Mouse (Mus musculus) Patski (cell line): ENCODE data around the gene Evl. TPM values are rescaled to one million over a fixed set of nuclear protein-coding genes. Genes with fewer than 3 reads are reported as not detected.

ENCODE experiments used
- ATAC-seq: fragments of 100-300 bp; one replicate; pipeline ENCODE4 v1.8.0; 2021
- CTCF ChIA-PET: fragments of 350-600 bp; sonication (Branson Sonifier 250); formaldehyde crosslinking; loops from one replicate; lab custom pipeline; 2022; ENCODE audit warnings: inconsistent platforms; lab: Charles Lee
- POLR2A ChIA-PET: fragments of 350-600 bp; sonication (Branson Sonifier 250); formaldehyde crosslinking; loops from one replicate; lab custom pipeline; 2022; ENCODE audit warnings: antibody characterized with exemption, inconsistent platforms; lab: Charles Lee
- DNase-seq: peaks from one replicate; pipeline ENCODE4 v3.0.0-alpha.2; 2011; ENCODE audit warnings: low read depth, low spot score
- H3K27me3 ChIP-seq: fragments of 371-371 bp; one replicate; pipeline ENCODE4 v1.5.1; 2021
- CTCF ChIP-seq: fragments of 100-300 bp; IDR thresholded peaks from one replicate; pipeline ENCODE4 v1.5.1; 2021
- in situ Hi-C: fragments of 300-500 bp; cut with MboI; formaldehyde crosslinking; loops from 3 replicates; pipeline ENCODE4 v1.11.1; 2018; ENCODE audit warnings: low pct_unique_long_range_greater_than_20kb, mixed read lengths
- polyA plus RNA-seq: library from polyadenylated mRNA; unstranded; gene quantifications from one replicate; pipeline ENCODE4 v1.2.3, GENCODE M21; 2021

The Evl gene
- polyA plus RNA-seq, 1 experiment from 2014 or later: 109 TPM

GRCm38 (mm10) chr12:108617511-108617910 is 63.0 kb downstream of the Evl start:
- CTCF ChIA-PET: no interaction called here
- POLR2A ChIA-PET: no interaction called here
- in situ Hi-C loops: loop anchor here (5.0 kb wide), 1 partner anchor 65 kb away; no protein-coding TSS in a partner anchor
- H3K27me3 ChIP-seq: no peaks in the 10 kb centered on the region
- TF ChIP-seq CTCF: no peak
- no peak for ATAC-seq
- no peak for DNase-seq

- ATAC-seq (no peak), DNase-seq (no peak)
- no peak for TF ChIP-seq CTCF
- ChIA-PET POLR2A (no interaction called here), CTCF (interaction anchor here (0.8 to 1.9 kb wide), 3 partner anchors 17 to 54 kb away, joined by 3 to 4 read pairs (median 3); no protein-coding TSS in a partner anchor)
- no peaks in the 10 kb centered on the region for H3K27me3 ChIP-seq
- in situ Hi-C loops: loop anchor here (5.0 kb wide), 1 partner anchor 62 kb away; no protein-coding TSS in a partner anchor
These were observed 65.4 kb downstream of the Evl start for GRCm38 (mm10) chr12:108619853-108620416.

- POLR2A ChIA-PET: no interaction called here
- DNase-seq (no peak), ATAC-seq (no peak)
- H3K27me3 ChIP-seq: no peaks in the 10 kb centered on the region
- CTCF ChIA-PET: interaction anchor here (1.1 kb wide), 1 partner anchor 9 kb away, joined by 4 read pairs; no protein-coding TSS in a partner anchor
- in situ Hi-C loops: no loop called here
- TF ChIP-seq CTCF: no peak
These were observed 67.9 kb downstream of the Evl start for GRCm38 (mm10) chr12:108622406-108622805.

- no peak for ATAC-seq
- no peak for TF ChIP-seq CTCF
- H3K27me3 ChIP-seq: no peaks in the 10 kb centered on the region
- DNase-seq: no peak
- CTCF ChIA-PET: interaction anchor here (0.9 kb wide), 1 partner anchor 16 kb away, joined by 3 read pairs; no protein-coding TSS in a partner anchor
- in situ Hi-C loops: no loop called here
- POLR2A ChIA-PET: no interaction called here
These were observed 75.0 kb downstream of the Evl start for GRCm38 (mm10) chr12:108629556-108629955.

- TF ChIP-seq CTCF: no peak
- no peak for DNase-seq
- in situ Hi-C loops: no loop called here
These were observed 76.5 kb downstream of the Evl start for GRCm38 (mm10) chr12:108630741-108631688.

GRCm38 (mm10) chr12:108632501-108632900 is 78.0 kb downstream of the Evl start:
- CTCF ChIA-PET: no interaction called here
- no peaks in the 10 kb centered on the region for H3K27me3 ChIP-seq
- ATAC-seq (no peak), DNase-seq (no peak)
- TF ChIP-seq CTCF: no peak
- in situ Hi-C loops: no loop called here
- POLR2A ChIA-PET: no interaction called here

More at GRCm38 (mm10) chr12:108630741-108631688, 76.5 kb downstream of the Evl start:
- ChIA-PET CTCF (no interaction called here), POLR2A (no interaction called here)
- no peak for ATAC-seq
- H3K27me3 ChIP-seq: no peaks in the 10 kb centered on the region

GRCm38 (mm10) chr12:108634031-108634430 is 79.5 kb downstream of the Evl start:
- ChIA-PET CTCF (no interaction called here), POLR2A (no interaction called here)
- no peak for TF ChIP-seq CTCF
- DNase-seq (no peak), ATAC-seq (no peak)
- no peaks in the 10 kb centered on the region for H3K27me3 ChIP-seq
- in situ Hi-C loops: no loop called here

- ChIA-PET POLR2A (interaction anchor here (0.6 kb wide), 1 partner anchor 45 kb away, joined by 3 read pairs; no protein-coding TSS in a partner anchor), CTCF (interaction anchor here (1.0 to 2.3 kb wide), 3 partner anchors 8 to 123 kb away, joined by 3 to 7 read pairs (median 5); no protein-coding TSS in a partner anchor)
- DNase-seq (no peak), ATAC-seq (no peak)
- no peak for TF ChIP-seq CTCF
- no peaks in the 10 kb centered on the region for H3K27me3 ChIP-seq
- in situ Hi-C loops: no loop called here
These were observed 81.0 kb downstream of the Evl start for GRCm38 (mm10) chr12:108635501-108635900.

- DNase-seq (no peak), ATAC-seq (no peak)
- CTCF ChIA-PET: interaction anchor here (1.0 to 2.3 kb wide), 3 partner anchors 10 to 18 kb away, joined by 3 to 7 read pairs (median 3); no protein-coding TSS in a partner anchor
- in situ Hi-C loops: no loop called here
- H3K27me3 ChIP-seq: no peaks in the 10 kb centered on the region
- no peak for TF ChIP-seq CTCF
- POLR2A ChIA-PET: no interaction called here
These were observed 82.9 kb downstream of the Evl start for GRCm38 (mm10) chr12:108637440-108637839.

GRCm38 (mm10) chr12:108639126-108639525 is 84.6 kb downstream of the Evl start:
- CTCF ChIA-PET: no interaction called here
- in situ Hi-C loops: no loop called here
- no peak for ATAC-seq
- DNase-seq: no peak
- TF ChIP-seq CTCF: no peak
- no peaks in the 10 kb centered on the region for H3K27me3 ChIP-seq
- POLR2A ChIA-PET: no interaction called here
